Mouse (Mus musculus): ENCODE measurements at regions not wholly inside any gene's neighbourhood (a gene's known extent, or its start where the extent isn't known, plus 50 kb on each side); places are given as distances from the start of the nearest gene placed in this dataset.

GRCm38 (mm10) chr14:99574146-99574545 is 275.7 kb downstream of the Klf5 start:
- TF ChIP-seq CTCF (IDR thresholded peaks at IDR 0.05; ENCODE audit: insufficient read depth, low read length) = no peak
- no peak for TF ChIP-seq POLR2A (IDR thresholded peaks at IDR 0.05; ENCODE audit: borderline replicate concordance, extremely low read depth, low read depth, low read length)

Data from lung, adult 2 months (tissue).